Mouse (Mus musculus) ES-E14 (cell line): ENCODE data around the gene Sel1l.

Experiments
- HCFC1 ChIP-seq: IDR thresholded peaks from 2 replicates; pipeline ENCODE4 v1.6.1; 2012; ENCODE audit warnings: low read length, inconsistent platforms, borderline replicate concordance; ENCODE audit not compliant: insufficient read depth
- MAFK ChIP-seq: IDR thresholded peaks from 2 replicates; pipeline ENCODE4 v1.6.1; 2014; ENCODE audit warnings: mild to moderate bottlenecking, low read depth, low read length, inconsistent platforms; ENCODE audit not compliant: insufficient read depth
- ZC3H11A ChIP-seq: IDR thresholded peaks from 2 replicates; pipeline ENCODE4 v1.6.1; 2012; ENCODE audit warnings: low read depth, mild to moderate bottlenecking, inconsistent platforms, low read length, borderline replicate concordance
- ZNF384 ChIP-seq: IDR thresholded peaks from 2 replicates; pipeline ENCODE4 v1.6.1; 2012; ENCODE audit warnings: low read depth, low read length, inconsistent platforms

GRCm38 (mm10) chr12:91800861-91801385 is 48.0 kb downstream of the Sel1l start:
- TF ChIP-seq MAFK (no peak), ZC3H11A (no peak), HCFC1 (no peak), ZNF384 (no peak)
